Mouse (Mus musculus) bone marrow macrophage, adult 2 months (primary cell): ENCODE measurements around the gene Gm10198. TPM values are rescaled to one million over a fixed set of nuclear protein-coding genes. Genes with fewer than 3 reads are reported as not detected.
A peak's percentile ranks its signal among the peaks of the same experiment; 100 is the strongest.

Source experiments
- H3K27ac ChIP-seq: 2 replicates; pipeline ENCODE4 v1.5.1; 2012; ENCODE audit warnings: low read depth, low read length; ENCODE audit not compliant: insufficient read depth
- H3K4me1 ChIP-seq: 2 replicates; pipeline ENCODE4 v1.6.1; 2012; ENCODE audit warnings: low read length; ENCODE audit not compliant: control insufficient read depth, insufficient read depth
- H3K4me3 ChIP-seq: 2 replicates; pipeline ENCODE4 v1.5.1; 2012; ENCODE audit warnings: mild to moderate bottlenecking, low read length, moderate library complexity; ENCODE audit not compliant: insufficient read depth
- CTCF ChIP-seq: IDR thresholded peaks from 2 replicates; pipeline ENCODE4 v1.5.1; 2012; ENCODE audit warnings: low read depth, mild to moderate bottlenecking, low read length, moderate library complexity
- POLR2A ChIP-seq: IDR thresholded peaks from 2 replicates; pipeline ENCODE4 v1.6.1; 2012; ENCODE audit warnings: mild to moderate bottlenecking, low read depth, low read length, borderline replicate concordance
- polyA plus RNA-seq: library from polyadenylated mRNA; stranded (reverse); fragments of >200 nt; gene quantifications from 2 replicates; pipeline ENCODE4 v1.2.4, GENCODE M21; 2012; ENCODE audit not compliant: missing spikeins, insufficient read depth, insufficient read length

The Gm10198 gene
- not detected in 2 replicates for polyA plus RNA-seq

GRCm38 (mm10) chr13:111592485-111592884 lies at the start of gene Gm10198:
Gm10198 (plus strand) TSS chr13:111592785.
- no peak within 1 kb of the TSS for H3K27ac ChIP-seq
- TF ChIP-seq CTCF, result no peak
- no peak for TF ChIP-seq POLR2A
- H3K4me3 ChIP-seq, result no peak within 1 kb of the TSS
- no peaks in the 10 kb centered on the region for H3K4me1 ChIP-seq

GRCm38 (mm10) chr13:111545286-111545685 lies 47.3 kb upstream of the Gm10198 start:
- no peak overlapping the region for H3K4me3 ChIP-seq
- no peak overlapping the region for H3K27ac ChIP-seq
- no peaks in the 10 kb centered on the region for H3K4me1 ChIP-seq
- no peak for TF ChIP-seq CTCF
- no peak for TF ChIP-seq POLR2A

GRCm38 (mm10) chr13:111552769-111553168 lies 39.8 kb upstream of the Gm10198 start:
- TF ChIP-seq CTCF (no peak), POLR2A (no peak)
- H3K4me1 ChIP-seq, result no peaks in the 10 kb centered on the region

GRCm38 (mm10) chr13:111553182-111553581 lies 39.4 kb upstream of the Gm10198 start:
- Histone ChIP-seq H3K4me3 (no peak overlapping the region), H3K27ac (no peak overlapping the region), H3K4me1 (no peaks in the 10 kb centered on the region)
- no peak for TF ChIP-seq CTCF
- TF ChIP-seq POLR2A, result no peak

More at GRCm38 (mm10) chr13:111552769-111553168, 39.8 kb upstream of the Gm10198 start:
- no peak overlapping the region for H3K4me3 ChIP-seq
- no peak overlapping the region for H3K27ac ChIP-seq

- Histone ChIP-seq H3K4me3 (no peak overlapping the region), H3K27ac (no peak overlapping the region), H3K4me1 (no peaks in the 10 kb centered on the region)
- TF ChIP-seq CTCF (no peak), POLR2A (no peak)
Observed at GRCm38 (mm10) chr13:111553941-111554340, 38.6 kb upstream of the Gm10198 start.

GRCm38 (mm10) chr13:111555333-111555732 lies 37.3 kb upstream of the Gm10198 start:
- TF ChIP-seq POLR2A, result no peak
- TF ChIP-seq CTCF, result no peak
- Histone ChIP-seq H3K4me1 (no peaks in the 10 kb centered on the region), H3K27ac (no peak overlapping the region), H3K4me3 (no peak overlapping the region)

GRCm38 (mm10) chr13:111556375-111556774 lies 36.2 kb upstream of the Gm10198 start:
- no peak overlapping the region for H3K27ac ChIP-seq
- H3K4me3 ChIP-seq, result no peak overlapping the region
- H3K4me1 ChIP-seq, result no peaks in the 10 kb centered on the region
- TF ChIP-seq POLR2A (no peak), CTCF (no peak)

GRCm38 (mm10) chr13:111560152-111560551 lies 32.4 kb upstream of the Gm10198 start:
- Histone ChIP-seq H3K4me3 (no peak overlapping the region), H3K4me1 (no peaks in the 10 kb centered on the region), H3K27ac (no peak overlapping the region)
- TF ChIP-seq CTCF (no peak), POLR2A (no peak)

GRCm38 (mm10) chr13:111562595-111562994 lies 30.0 kb upstream of the Gm10198 start:
- Histone ChIP-seq H3K4me1 (no peaks in the 10 kb centered on the region), H3K4me3 (no peak overlapping the region), H3K27ac (no peak overlapping the region)
- TF ChIP-seq CTCF (no peak), POLR2A (no peak)

- H3K4me3 ChIP-seq, result no peak overlapping the region
- 0 out of 2 replicates have a peak, but pooled peaks have one; percentile 9 for TF ChIP-seq CTCF
- no peak for TF ChIP-seq POLR2A
- H3K4me1 ChIP-seq, result no peaks in the 10 kb centered on the region
- no peak overlapping the region for H3K27ac ChIP-seq
Observed at GRCm38 (mm10) chr13:111574196-111574595, 18.4 kb upstream of the Gm10198 start.

- no peaks in the 10 kb centered on the region for H3K4me1 ChIP-seq
- TF ChIP-seq CTCF, result no peak
- TF ChIP-seq POLR2A, result no peak
- H3K4me3 ChIP-seq, result no peak overlapping the region
- no peak overlapping the region for H3K27ac ChIP-seq
Observed at GRCm38 (mm10) chr13:111577177-111577576, 15.4 kb upstream of the Gm10198 start.
